Mouse (Mus musculus) E14TG2a.4 (cell line): Measurements from ENCODE around the gene Rab31.

Experiments
- H3K27me3 ChIP-seq: 2 replicates; pipeline ENCODE4 v1.6.1; 2014; ENCODE audit warnings: low read length, control low read depth; ENCODE audit not compliant: insufficient read depth
- H3K36me3 ChIP-seq: 2 replicates; pipeline ENCODE4 v1.6.1; 2014; ENCODE audit warnings: low read length, control low read depth; ENCODE audit not compliant: insufficient read depth
- H3K4me1 ChIP-seq: replicated peaks from 2 replicates; pipeline ENCODE4 v1.6.1; 2014; ENCODE audit warnings: low read depth, low read length, control low read depth
- H3K4me3 ChIP-seq: replicated peaks from 2 replicates; pipeline ENCODE4 v1.5.1; 2014; ENCODE audit warnings: mild to moderate bottlenecking, low read length
- H3K9me3 ChIP-seq: 2 replicates; pipeline ENCODE4 v1.6.1; 2014; ENCODE audit warnings: low read length, control low read depth
- CTCF ChIP-seq: conservative IDR thresholded peaks from 2 replicates; pipeline ENCODE4 v1.5.1; 2014; ENCODE audit warnings: low read length
- NANOG ChIP-seq: IDR thresholded peaks from 2 replicates; pipeline ENCODE4 v1.6.1; 2014; ENCODE audit warnings: borderline replicate concordance, low read length, mixed read lengths
- POU5F1 ChIP-seq: IDR thresholded peaks from 2 replicates; pipeline ENCODE4 v1.6.1; 2014; ENCODE audit warnings: low read length, borderline replicate concordance

The Rab31 gene

DNA sequence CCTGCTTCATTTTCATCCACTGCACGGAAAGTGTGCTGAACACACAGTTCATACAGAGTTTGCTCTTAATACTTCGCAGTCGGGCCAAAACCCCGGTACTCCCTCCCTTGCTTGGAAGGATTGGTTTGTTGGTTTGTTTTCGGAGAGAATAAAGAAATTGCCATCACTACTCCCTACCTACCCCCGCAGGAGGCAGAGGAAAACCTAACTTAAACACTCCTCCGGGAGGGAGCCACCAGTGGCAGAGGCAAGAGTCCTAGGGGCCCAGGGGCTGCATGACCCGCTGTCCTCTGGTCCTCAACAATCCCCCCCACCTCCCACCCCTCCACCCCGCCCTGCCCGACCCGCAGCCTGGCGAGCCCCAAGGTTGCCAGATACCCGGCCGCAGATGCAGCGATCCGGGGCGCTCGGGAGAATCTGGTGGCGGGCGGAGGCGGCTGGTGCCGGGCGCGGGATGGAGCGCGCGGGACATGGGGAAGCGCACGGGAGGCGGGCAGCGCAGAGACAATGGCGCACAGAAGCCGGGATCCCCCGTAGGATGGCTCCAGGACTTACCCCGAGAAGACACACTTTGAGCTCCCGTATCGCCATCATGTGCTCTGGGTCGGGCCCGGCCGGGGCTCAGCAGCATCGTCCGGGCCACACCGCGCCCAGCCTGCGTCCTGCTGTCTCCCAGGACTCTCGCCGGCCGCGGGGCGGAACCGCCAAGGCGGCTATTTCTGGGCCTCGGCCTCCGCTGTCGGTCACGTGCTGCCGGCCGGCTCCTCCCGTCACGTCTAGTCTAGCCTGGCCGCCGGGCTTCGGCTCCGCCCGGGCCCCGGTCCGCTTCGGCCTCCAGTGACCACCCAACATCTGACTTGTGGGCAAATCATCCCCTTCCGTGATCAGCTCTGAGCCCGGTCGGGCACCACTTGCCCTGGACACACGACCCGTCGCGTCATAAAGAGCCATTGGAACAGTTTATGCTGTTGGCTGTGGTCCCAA lies at the start of gene Rab31:
Gene Rab31 (minus strand): TSS at position 802 of the 984 bp plus-strand sequence.
- Histone ChIP-seq H3K27me3 (peaks cover 28% of the 10 kb centered on the region), H3K9me3 (no peaks in the 10 kb centered on the region), H3K4me1 (peaks cover 67% of the 10 kb centered on the region), H3K4me3 (peak within 1 kb of the TSS; percentile 84), H3K36me3 (no peaks in the 10 kb centered on the region)
- TF ChIP-seq CTCF (no peak), NANOG (no peak), POU5F1 (no peak)

- Histone ChIP-seq H3K27me3 (no peaks in the 10 kb centered on the region), H3K4me3 (no peak overlapping the region), H3K36me3 (peaks cover 93% of the 10 kb centered on the region), H3K4me1 (peaks cover 8% of the 10 kb centered on the region; the same call in 1 of the 2 replicates), H3K9me3 (no peaks in the 10 kb centered on the region)
- TF ChIP-seq NANOG = no peak
- no peak for TF ChIP-seq CTCF
- TF ChIP-seq POU5F1 = no peak
Observed at GRCm38 (mm10) chr17:65820197-65820596, 47.6 kb upstream of the Rab31 start.

DNA sequence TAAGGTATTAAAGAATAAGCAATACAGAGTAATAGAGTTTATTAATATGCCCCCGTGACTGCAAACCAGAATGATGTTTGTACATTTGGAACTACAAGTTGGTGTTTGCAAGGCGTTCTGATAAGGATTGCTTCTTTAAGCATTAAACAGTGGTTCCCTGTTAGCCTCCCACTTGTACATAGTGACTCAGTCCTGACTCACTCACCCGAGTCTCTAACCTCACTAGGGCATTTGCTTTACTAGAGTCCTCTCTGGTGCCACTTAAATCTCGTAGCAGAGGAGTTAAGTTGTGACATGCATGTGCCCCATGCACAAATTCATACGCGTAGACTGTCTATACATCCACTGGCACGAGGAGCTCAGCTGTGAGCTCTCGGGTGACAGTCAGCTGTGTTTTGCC lies 41.2 kb upstream of the Rab31 start:
- H3K9me3 ChIP-seq = no peaks in the 10 kb centered on the region
- H3K36me3 ChIP-seq = peaks cover 93% of the 10 kb centered on the region
- H3K4me1 ChIP-seq = no peaks in the 10 kb centered on the region
- H3K4me3 ChIP-seq = no peak overlapping the region
- TF ChIP-seq CTCF (no peak), NANOG (no peak), POU5F1 (no peak)
- H3K27me3 ChIP-seq = no peaks in the 10 kb centered on the region

DNA sequence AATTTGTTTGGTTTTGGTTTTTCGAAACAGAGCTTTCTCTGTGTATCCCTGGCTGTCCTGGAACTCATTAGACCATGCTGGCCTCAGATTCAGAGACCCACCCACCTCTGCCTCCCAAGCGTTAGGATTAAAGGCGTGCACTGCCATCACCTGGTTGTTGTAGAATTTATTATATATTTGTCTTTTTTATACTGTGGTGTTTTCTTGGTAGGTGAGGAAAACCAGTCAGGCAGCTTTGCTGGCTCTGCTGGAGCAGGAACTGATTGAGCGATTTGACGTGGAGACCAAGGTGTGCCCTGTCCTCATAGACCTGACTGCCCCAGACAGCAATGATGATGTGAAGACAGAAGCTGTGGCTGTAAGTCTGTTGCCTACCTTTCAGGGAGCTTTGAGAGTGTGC lies 38.5 kb upstream of the Rab31 start:
- TF ChIP-seq POU5F1 (no peak), NANOG (no peak), CTCF (no peak)
- H3K4me3 ChIP-seq = no peak overlapping the region

DNA sequence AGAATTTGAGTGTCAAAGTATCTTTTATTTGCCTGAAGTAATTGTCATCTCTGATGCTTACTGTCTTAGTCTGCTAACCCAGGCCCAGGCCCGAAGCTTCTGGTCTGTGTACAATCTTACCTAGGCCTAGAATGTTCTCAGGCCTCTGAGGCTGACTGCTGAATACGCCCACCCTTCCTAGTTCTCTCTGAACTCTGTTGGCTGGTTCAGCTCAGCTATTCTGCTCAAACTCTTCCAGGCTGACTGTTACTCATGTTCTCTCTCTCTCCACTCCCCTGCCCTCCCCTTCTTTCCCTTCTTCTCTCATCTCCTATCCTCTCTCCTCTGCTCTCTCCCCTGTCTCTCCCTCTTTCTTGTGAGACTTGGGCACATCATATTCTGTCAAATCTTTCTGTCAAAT lies 33.9 kb upstream of the Rab31 start:
- Histone ChIP-seq H3K4me1 (peaks cover 40% of the 10 kb centered on the region), H3K27me3 (no peaks in the 10 kb centered on the region), H3K36me3 (peaks cover 66% of the 10 kb centered on the region), H3K4me3 (no peak overlapping the region), H3K9me3 (no peaks in the 10 kb centered on the region)
- TF ChIP-seq CTCF (no peak), POU5F1 (no peak), NANOG (no peak)

More for the DNA sequence above, 38.5 kb upstream of the Rab31 start:
- Histone ChIP-seq H3K36me3 (peaks cover 82% of the 10 kb centered on the region), H3K4me1 (peaks cover 13% of the 10 kb centered on the region), H3K9me3 (no peaks in the 10 kb centered on the region), H3K27me3 (no peaks in the 10 kb centered on the region)

- Histone ChIP-seq H3K36me3 (peaks cover 61% of the 10 kb centered on the region), H3K4me3 (no peak overlapping the region), H3K4me1 (peaks cover 40% of the 10 kb centered on the region), H3K27me3 (no peaks in the 10 kb centered on the region), H3K9me3 (no peaks in the 10 kb centered on the region)
- TF ChIP-seq CTCF (no peak), POU5F1 (no peak), NANOG (no peak)
Observed at GRCm38 (mm10) chr17:65805966-65806365, 33.4 kb upstream of the Rab31 start.

- H3K9me3 ChIP-seq = no peaks in the 10 kb centered on the region
- no peaks in the 10 kb centered on the region for H3K27me3 ChIP-seq
Observed at GRCm38 (mm10) chr17:65802026-65802425, 29.5 kb upstream of the Rab31 start.

DNA sequence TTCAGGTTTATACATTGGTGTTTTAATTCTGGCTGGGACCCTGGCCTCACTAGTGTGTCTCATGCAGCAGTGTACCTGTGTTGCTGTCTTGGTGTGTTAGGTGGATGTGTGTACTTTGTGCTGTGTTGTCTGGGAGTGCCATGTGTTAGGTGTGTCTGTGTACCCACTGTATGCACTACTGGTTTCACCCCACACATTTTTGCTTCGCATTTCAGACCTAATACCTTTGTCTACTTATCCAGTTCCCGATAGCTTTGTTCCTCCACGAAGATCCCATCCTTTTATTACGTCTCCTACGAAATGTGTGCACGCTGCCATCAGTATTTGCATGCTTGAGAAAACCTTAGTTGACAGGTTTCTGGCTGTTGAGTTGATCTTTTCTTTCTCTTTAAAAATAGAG lies 27.9 kb upstream of the Rab31 start:
- peaks cover 34% of the 10 kb centered on the region for H3K36me3 ChIP-seq
- no peaks in the 10 kb centered on the region for H3K27me3 ChIP-seq
- peaks cover 57% of the 10 kb centered on the region for H3K4me1 ChIP-seq

More at GRCm38 (mm10) chr17:65802026-65802425, 29.5 kb upstream of the Rab31 start:
- TF ChIP-seq POU5F1 = no peak
- TF ChIP-seq CTCF = no peak
- no peak for TF ChIP-seq NANOG
- Histone ChIP-seq H3K4me3 (no peak overlapping the region), H3K36me3 (peaks cover 46% of the 10 kb centered on the region), H3K4me1 (peaks cover 58% of the 10 kb centered on the region)

DNA sequence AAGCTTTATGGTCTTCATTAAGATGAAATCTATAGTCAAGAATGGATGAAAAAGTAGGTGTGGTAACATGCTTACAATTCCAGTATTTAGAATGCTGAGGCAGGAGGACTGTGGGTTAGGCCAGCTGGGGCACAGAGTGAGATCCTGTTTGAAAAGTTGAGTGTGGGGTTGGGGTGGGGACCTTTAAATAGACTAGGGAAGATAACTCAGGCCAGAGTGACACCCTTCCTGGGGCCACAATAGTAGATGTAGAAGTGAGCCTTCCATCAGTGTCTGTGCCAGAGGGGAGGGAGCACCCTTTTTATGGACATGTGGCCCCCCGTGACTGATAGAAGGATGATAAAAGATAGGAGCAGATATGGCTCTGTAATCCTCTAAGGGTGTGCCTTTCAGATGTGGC lies 26.8 kb upstream of the Rab31 start:
- TF ChIP-seq NANOG (no peak), CTCF (no peak), POU5F1 (no peak)
- Histone ChIP-seq H3K4me3 (no peak overlapping the region), H3K36me3 (peaks cover 37% of the 10 kb centered on the region), H3K9me3 (no peaks in the 10 kb centered on the region), H3K4me1 (peaks cover 63% of the 10 kb centered on the region), H3K27me3 (no peaks in the 10 kb centered on the region)

More for the DNA sequence above, 27.9 kb upstream of the Rab31 start:
- no peak for TF ChIP-seq CTCF
- TF ChIP-seq NANOG = no peak
- TF ChIP-seq POU5F1 = no peak
- no peak overlapping the region for H3K4me3 ChIP-seq
- H3K9me3 ChIP-seq = no peaks in the 10 kb centered on the region
